Mouse (Mus musculus): ENCODE data around the gene Ccdc116.
"Not testable (repeated sequence)": the region's sequence is repeated elsewhere in the genome, so short reads cannot be mapped to it uniquely, and the experiment has no call there.

The Ccdc116 gene

GRCm38 (mm10) chr16:17146772-17147235 is at the start of gene Ccdc116:
Gene Ccdc116, minus strand, starts transcription at chr16:17147229.
- peak; percentile 84 for DNase-seq (ENCODE audit: low read depth)

- DNase-seq (ENCODE audit: low read depth) = no peak
These were observed 46.8 kb upstream of the Ccdc116 start for GRCm38 (mm10) chr16:17193823-17194222.

GRCm38 (mm10) chr16:17185475-17185874 is 38.4 kb upstream of the Ccdc116 start:
- DNase-seq (ENCODE audit: low read depth) = no peak

GRCm38 (mm10) chr16:17183003-17183402 is 36.0 kb upstream of the Ccdc116 start:
- DNase-seq (ENCODE audit: low read depth) = no peak

- DNase-seq (ENCODE audit: low read depth) = no peak
These were observed 35.1 kb upstream of the Ccdc116 start for GRCm38 (mm10) chr16:17182136-17182535.

- DNase-seq (ENCODE audit: low read depth) = no peak
These were observed 34.4 kb upstream of the Ccdc116 start for GRCm38 (mm10) chr16:17181382-17181781.

- DNase-seq (ENCODE audit: low read depth) = no peak
These were observed 32.7 kb upstream of the Ccdc116 start for GRCm38 (mm10) chr16:17179706-17180105.

GRCm38 (mm10) chr16:17177623-17178170 is 30.7 kb upstream of the Ccdc116 start:
- no peak for DNase-seq (ENCODE audit: low read depth)

- DNase-seq (ENCODE audit: low read depth) = no peak
These were observed 28.7 kb upstream of the Ccdc116 start for GRCm38 (mm10) chr16:17175765-17176164.

GRCm38 (mm10) chr16:17168049-17168448 is 21.0 kb upstream of the Ccdc116 start:
- DNase-seq (ENCODE audit: low read depth) = no peak

GRCm38 (mm10) chr16:17167179-17167578 is 20.1 kb upstream of the Ccdc116 start:
- DNase-seq (ENCODE audit: low read depth) = no peak

GRCm38 (mm10) chr16:17165478-17165877 is 18.4 kb upstream of the Ccdc116 start:
- DNase-seq (ENCODE audit: low read depth) = not testable (repeated sequence)

- DNase-seq (ENCODE audit: low read depth) = no peak
These were observed 7.3 kb upstream of the Ccdc116 start for GRCm38 (mm10) chr16:17154346-17154745.

- no peak for DNase-seq (ENCODE audit: low read depth)
These were observed 4.8 kb upstream of the Ccdc116 start for GRCm38 (mm10) chr16:17151874-17152273.

GRCm38 (mm10) chr16:17150520-17151258 is 3.7 kb upstream of the Ccdc116 start:
- DNase-seq (ENCODE audit: low read depth) = no peak

GRCm38 (mm10) chr16:17148084-17148483 is 1.1 kb upstream of the Ccdc116 start:
- DNase-seq (ENCODE audit: low read depth) = no peak

GRCm38 (mm10) chr16:17147391-17147929 is 431 bp upstream of the Ccdc116 start:
- no peak for DNase-seq (ENCODE audit: low read depth)

- DNase-seq (ENCODE audit: low read depth) = no peak
These were observed 2.7 kb downstream of the Ccdc116 start, which contains the start of gene Ydjc for GRCm38 (mm10) chr16:17144339-17144738. Gene Ydjc, plus strand, starts transcription at chr16:17144621.

GRCm38 (mm10) chr16:17137355-17137754 is 9.7 kb downstream of the Ccdc116 start:
- DNase-seq (ENCODE audit: low read depth) = no peak

GRCm38 (mm10) chr16:17132906-17133200 is 14.2 kb downstream of the Ccdc116 start:
- DNase-seq (ENCODE audit: low read depth) = no peak

GRCm38 (mm10) chr16:17132089-17132905 is 14.7 kb downstream of the Ccdc116 start, which contains the start of gene Sdf2l1:
Gene Sdf2l1, minus strand, starts transcription at chr16:17132383.
- DNase-seq (ENCODE audit: low read depth) = peak; percentile 97

Data from c-Kit-positive CD71-positive TER-119-negative erythroid progenitor cells, embryonic 14.5 days (primary cell).